Mouse (Mus musculus) E14TG2a.4 (cell line): ENCODE measurements at regions not wholly inside any gene's neighbourhood (a gene's known extent, or its start where the extent isn't known, plus 50 kb on each side); places are given as distances from the start of the nearest gene placed in this dataset.

ENCODE experiments used
- CTCF ChIP-seq: conservative IDR thresholded peaks from 2 replicates; pipeline ENCODE4 v1.5.1; 2014; ENCODE audit warnings: low read length
- POU5F1 ChIP-seq: IDR thresholded peaks from 2 replicates; pipeline ENCODE4 v1.6.1; 2014; ENCODE audit warnings: low read length, borderline replicate concordance

GRCm38 (mm10) chr13:83739541-83740061, 235.8 kb downstream of the Mef2c start:
- TF ChIP-seq CTCF (no peak), POU5F1 (no peak)
